Mouse (Mus musculus) CH12.LX (cell line): ENCODE measurements around the gene Gm20388. TPM values are rescaled to one million over a fixed set of nuclear protein-coding genes. Genes with fewer than 3 reads are reported as not detected.

Experiments used
- DNase-seq: peaks from one replicate; pipeline ENCODE4 v3.0.0-alpha.2; 2013; ENCODE audit errors: extremely low read depth
- H3K27ac ChIP-seq: 2 replicates; pipeline ENCODE4 v1.5.1; 2012; ENCODE audit warnings: low read depth, mild to moderate bottlenecking, control low read depth, moderate library complexity; ENCODE audit not compliant: insufficient read depth
- H3K27me3 ChIP-seq: replicated peaks from 2 replicates; pipeline ENCODE3; 2012; ENCODE audit warnings: inconsistent platforms
- H3K36me3 ChIP-seq, 2 experiments: replicated peaks in 1 of 2; 2 replicates each; pipeline versions ENCODE3 to v1.6.1; 2012; ENCODE audit warnings: inconsistent platforms in 1 of 2, low read length in 1 of 2, mild to moderate bottlenecking in 1 of 2, mixed read lengths in 1 of 2, moderate library complexity in 1 of 2; ENCODE audit not compliant: control insufficient read depth in 1 of 2, insufficient read depth in 1 of 2
- H3K4me1 ChIP-seq, 2 experiments: 2 replicates each; pipeline ENCODE4 v1.6.1; 2012; ENCODE audit warnings: inconsistent platforms in 1 of 2, moderate library complexity in 1 of 2; ENCODE audit not compliant: insufficient read depth in 2 of 2, control insufficient read depth in 1 of 2
- H3K4me2 ChIP-seq: 2 replicates; pipeline ENCODE4 v1.6.1; 2012; ENCODE audit warnings: low read depth, mild to moderate bottlenecking, control low read depth; ENCODE audit not compliant: poor library complexity, insufficient read depth, severe bottlenecking
- H3K4me3 ChIP-seq, 3 experiments: fragments of 150-350 bp in 1 of 3; sonication (generic) in 1 of 3; replicated peaks in 1 of 3; 2 replicates each; pipeline versions ENCODE3 to v1.5.1; 2011 to 2012; ENCODE audit warnings: low read depth in 2 of 3, low read length in 2 of 3, mild to moderate bottlenecking in 2 of 3, moderate library complexity in 2 of 3, control low read depth in 1 of 3, improper control_type of control experiment in 1 of 3, inconsistent platforms in 1 of 3, mixed read lengths in 1 of 3; ENCODE audit not compliant: poor library complexity in 1 of 3
- H3K79me2 ChIP-seq: replicated peaks from 2 replicates; pipeline ENCODE4 v1.6.1; 2012; ENCODE audit warnings: mild to moderate bottlenecking, moderate library complexity; ENCODE audit not compliant: control insufficient read depth, poor library complexity, insufficient read depth, severe bottlenecking; ENCODE audit errors: extremely low read depth
- H3K9ac ChIP-seq: 2 replicates; pipeline ENCODE4 v1.6.1; 2012; ENCODE audit warnings: low read depth, mild to moderate bottlenecking, control low read depth, moderate library complexity; ENCODE audit not compliant: insufficient read depth
- H3K9me3 ChIP-seq: replicated peaks from 2 replicates; pipeline ENCODE3; 2012; ENCODE audit warnings: low read length, inconsistent platforms, mixed read lengths
- BHLHE40 ChIP-seq: IDR thresholded peaks from 2 replicates; pipeline ENCODE4 v1.6.1; 2011; ENCODE audit warnings: mild to moderate bottlenecking, low read depth, low read length, improper control_type of control experiment
- CHD1 ChIP-seq: IDR thresholded peaks from 2 replicates; pipeline ENCODE4 v1.6.1; 2012; ENCODE audit warnings: low read depth, low read length, improper control_type of control experiment, inconsistent platforms
- E2F4 ChIP-seq: IDR thresholded peaks from 2 replicates; pipeline ENCODE4 v1.6.1; 2011; ENCODE audit warnings: low read depth, low read length, improper control_type of control experiment; ENCODE audit not compliant: insufficient replicate concordance
- ELF1 ChIP-seq: IDR thresholded peaks from 2 replicates; pipeline ENCODE4 v1.6.1; 2014; ENCODE audit warnings: low read depth, mild to moderate bottlenecking, inconsistent platforms, low read length, improper control_type of control experiment
- IRF4 ChIP-seq: IDR thresholded peaks from 2 replicates; pipeline ENCODE4 v1.6.1; 2014; ENCODE audit warnings: low read depth, mild to moderate bottlenecking, inconsistent platforms, low read length, improper control_type of control experiment
- JUND ChIP-seq: conservative IDR thresholded peaks from 2 replicates; pipeline ENCODE4 v1.6.1; 2011; ENCODE audit warnings: low read depth, low read length, improper control_type of control experiment
- KAT2A ChIP-seq: IDR thresholded peaks from 2 replicates; pipeline ENCODE4 v1.6.1; 2012; ENCODE audit warnings: low read length, improper control_type of control experiment, inconsistent platforms; ENCODE audit not compliant: insufficient replicate concordance
- MXI1 ChIP-seq: IDR thresholded peaks from 2 replicates; pipeline ENCODE4 v1.6.1; 2011; ENCODE audit warnings: mild to moderate bottlenecking, low read depth, low read length, improper control_type of control experiment
- MYC ChIP-seq: IDR thresholded peaks from 2 replicates; pipeline ENCODE4 v1.6.1; 2011; ENCODE audit warnings: low read depth, mild to moderate bottlenecking, improper control_type of control experiment, low read length
- PAX5 ChIP-seq: IDR thresholded peaks from 2 replicates; pipeline ENCODE4 v1.6.1; 2012; ENCODE audit warnings: low read length, inconsistent platforms, mixed read lengths
- SMC3 ChIP-seq: IDR thresholded peaks from 2 replicates; pipeline ENCODE4 v1.6.1; 2011; ENCODE audit warnings: low read depth, low read length, improper control_type of control experiment
- UBTF ChIP-seq: IDR thresholded peaks from 2 replicates; pipeline ENCODE4 v1.6.1; 2012; ENCODE audit warnings: low read depth, mild to moderate bottlenecking, inconsistent platforms, low read length, improper control_type of control experiment, moderate library complexity
- ZC3H11A ChIP-seq: IDR thresholded peaks from 2 replicates; pipeline ENCODE4 v1.6.1; 2012; ENCODE audit warnings: low read depth, mild to moderate bottlenecking, inconsistent platforms, low read length, improper control_type of control experiment
- dilution Hi-C: fragments of 300-500 bp; cut with MboI; formaldehyde crosslinking; loops from 2 replicates; pipeline ENCODE4 v1.14.3; 2020; ENCODE audit warnings: low sequenced_read_pairs; ENCODE audit not compliant: extremely low pct_unique_long_range_greater_than_20kb, extremely low pct_ligation_motif_present
- in situ Hi-C: fragments of 300-500 bp; cut with MboI; formaldehyde crosslinking; loops from 3 replicates; pipeline ENCODE4 v1.14.3; 2019; ENCODE audit warnings: low sequenced_read_pairs, low pct_ligation_motif_present, low pct_unique_long_range_greater_than_20kb, mixed read lengths
- polyA plus RNA-seq: library from polyadenylated mRNA; unstranded; fragments of >175 nt; gene quantifications from 2 replicates; pipeline ENCODE4 v1.2.1, GENCODE M21; 2012; ENCODE audit warnings: low read depth; ENCODE audit not compliant: insufficient read length
- total RNA-seq, 2 experiments: library from RNA; depleted of rRNA; stranded (reverse); fragments of 300-350 nt in 1 of 2; fragments of >200 nt in 1 of 2; gene quantifications; 2 replicates each; pipeline ENCODE4 v1.2.3; 2012 to 2014

Gm20388 gene
- total and polyA plus RNA-seq, 3 experiments: 14.8 to 26.3 (median 22.2) TPM

DNA sequence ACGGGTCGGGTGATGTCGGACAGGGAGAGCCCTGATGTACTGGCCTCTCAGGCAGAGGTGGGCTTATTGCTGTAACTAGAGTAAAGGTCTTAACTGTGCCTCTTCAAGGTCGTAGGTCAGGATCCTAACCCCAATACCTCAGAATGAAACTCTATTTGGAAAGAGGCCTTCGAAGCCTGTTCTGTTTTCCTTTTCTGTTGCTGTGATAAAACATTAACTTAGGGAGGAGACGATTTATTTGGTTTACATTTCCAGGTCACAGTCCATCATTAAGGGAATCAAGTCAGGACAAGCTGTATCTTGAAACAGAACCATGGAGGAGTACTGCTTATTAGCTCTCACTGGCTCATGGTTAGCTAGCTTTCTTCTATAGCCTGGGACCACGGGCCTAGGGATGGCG lies 4242.1 kb downstream of the Gm20388 start:
- H3K9ac ChIP-seq: no peak overlapping the region
- no peak for TF ChIP-seq ZC3H11A
- in situ Hi-C loops: no loop called here
- no peak overlapping the region for H3K4me3 ChIP-seq
- peaks cover 4 to 8% of the 10 kb centered on the region in 2 experiments for H3K4me1 ChIP-seq
- H3K27me3 ChIP-seq: no peaks in the 10 kb centered on the region
- H3K36me3 ChIP-seq: no peaks in the 10 kb centered on the region
- dilution Hi-C loops: no loop called here
- H3K9me3 ChIP-seq: no peaks in the 10 kb centered on the region
- H3K79me2 ChIP-seq: no peaks in the 10 kb centered on the region
- H3K27ac ChIP-seq: no peak overlapping the region
- H3K4me2 ChIP-seq: no peak overlapping the region
- no peak for DNase-seq

DNA sequence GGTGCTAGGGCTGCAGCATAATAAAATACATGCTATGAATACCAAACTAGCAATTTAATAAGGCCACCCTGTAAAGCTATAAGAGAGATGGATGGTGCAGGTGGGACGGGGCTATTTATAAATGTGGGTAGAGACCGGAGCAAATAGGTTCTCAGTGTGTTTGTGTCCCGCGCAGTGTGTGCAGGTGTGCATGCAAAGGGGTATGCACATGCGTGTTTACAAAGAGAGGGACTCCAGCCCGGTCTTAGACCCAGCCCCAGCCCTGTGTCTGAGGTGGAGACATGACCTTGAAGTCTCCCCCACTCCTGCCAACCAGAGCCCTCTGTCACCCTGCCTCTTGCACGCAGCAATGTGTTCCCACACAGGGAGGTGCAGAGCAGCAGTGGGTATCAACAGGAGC lies 4245.7 kb downstream of the Gm20388 start:
- no peak overlapping the region for H3K4me3 ChIP-seq
- no peak for TF ChIP-seq IRF4
- no peak for TF ChIP-seq E2F4
- no peak for TF ChIP-seq MYC
- TF ChIP-seq JUND: no peak
- TF ChIP-seq SMC3: no peak
- no peak for TF ChIP-seq MXI1
- TF ChIP-seq ELF1: no peak
- TF ChIP-seq UBTF: no peak
- no peak for TF ChIP-seq PAX5
- TF ChIP-seq BHLHE40: no peak
- dilution Hi-C loops: no loop called here
- no peaks in the 10 kb centered on the region for H3K27me3 ChIP-seq
- H3K9ac ChIP-seq: no peak overlapping the region
- H3K9me3 ChIP-seq: no peaks in the 10 kb centered on the region
- no peak overlapping the region for H3K27ac ChIP-seq
- H3K4me1 ChIP-seq: peaks cover 3 to 5% of the 10 kb centered on the region in 2 experiments; a peak in 1 of 4 replicates
- H3K79me2 ChIP-seq: no peaks in the 10 kb centered on the region
- no peaks in the 10 kb centered on the region for H3K36me3 ChIP-seq
- in situ Hi-C loops: no loop called here
- no peak overlapping the region for H3K4me2 ChIP-seq
- DNase-seq: no peak

- dilution Hi-C loops (no loop called here), in situ Hi-C loops (no loop called here)
- H3K4me1 ChIP-seq: peaks cover 5 to 10% of the 10 kb centered on the region in 2 experiments; a peak in 2 of 4 replicates
- no peak overlapping the region for H3K4me3 ChIP-seq
- no peak overlapping the region for H3K9ac ChIP-seq
- H3K9me3 ChIP-seq: no peaks in the 10 kb centered on the region
- no peaks in the 10 kb centered on the region for H3K79me2 ChIP-seq
- no peaks in the 10 kb centered on the region for H3K36me3 ChIP-seq
- TF ChIP-seq KAT2A: no peak
- no peak for TF ChIP-seq CHD1
- H3K27ac ChIP-seq: no peak overlapping the region
- no peaks in the 10 kb centered on the region for H3K27me3 ChIP-seq
- no peak overlapping the region for H3K4me2 ChIP-seq
- peak; percentile 21 for DNase-seq
These were observed 4251.0 kb downstream of the Gm20388 start for GRCm38 (mm10) chr8:124161683-124162082.
